Mouse (Mus musculus) adrenal gland, adult (tissue): ENCODE data around the gene Rai1.

ENCODE experiments used
- DNase-seq, 2 experiments: peaks; one replicate each; pipeline ENCODE4 v3.0.0; 2022 to 2023; ENCODE audit warnings: low spot score in 1 of 2; ENCODE audit not compliant: inconsistent age in 2 of 2

Rai1 gene

GRCm38 (mm10) chr11:60161146-60161874 is 56.5 kb downstream of the Rai1 start:
- no peak for DNase-seq

GRCm38 (mm10) chr11:60162547-60162946 is 57.7 kb downstream of the Rai1 start:
- peak in 1 of 2 experiments; percentile 70 for DNase-seq

DNA sequence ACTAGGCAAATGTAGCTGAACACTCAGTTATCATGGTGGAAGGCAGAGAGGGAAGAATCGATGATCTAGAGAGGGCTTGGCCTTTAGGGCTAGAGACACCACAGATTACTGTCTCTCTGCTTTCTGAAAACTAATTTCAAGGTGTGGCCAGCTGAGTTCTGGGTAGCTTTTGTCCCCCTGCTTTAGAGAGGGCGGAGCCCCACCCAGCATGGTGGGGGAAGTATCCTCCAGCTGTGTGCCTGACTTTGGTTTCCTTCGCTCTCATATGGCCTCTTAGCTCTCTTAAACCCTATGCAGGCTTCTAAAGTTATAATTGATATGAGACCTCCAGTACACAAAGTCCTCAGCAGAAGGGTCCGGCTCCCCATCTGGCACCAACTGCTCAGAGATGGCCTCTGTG is 58.5 kb downstream of the Rai1 start:
- DNase-seq: no peak

DNA sequence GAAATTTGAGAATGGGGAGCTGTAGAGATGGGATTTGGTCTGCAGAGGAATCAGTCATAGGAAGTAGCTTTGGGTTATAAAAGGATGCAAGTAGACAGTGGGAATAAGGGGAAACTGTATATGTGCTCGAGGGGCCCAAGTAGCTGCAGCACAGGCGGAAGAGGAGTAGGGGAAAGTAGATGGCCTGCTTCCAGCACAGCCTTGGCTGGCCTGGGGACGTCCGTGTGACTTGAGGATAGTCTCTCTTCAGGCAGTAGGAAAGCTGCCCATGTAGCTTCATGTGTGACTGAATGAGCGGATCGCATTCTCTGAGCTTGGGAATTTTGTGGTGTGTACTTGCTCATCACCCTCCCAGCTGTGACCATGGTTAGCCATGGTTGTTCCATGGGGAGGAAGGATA is 59.6 kb downstream of the Rai1 start:
- DNase-seq: no peak

DNA sequence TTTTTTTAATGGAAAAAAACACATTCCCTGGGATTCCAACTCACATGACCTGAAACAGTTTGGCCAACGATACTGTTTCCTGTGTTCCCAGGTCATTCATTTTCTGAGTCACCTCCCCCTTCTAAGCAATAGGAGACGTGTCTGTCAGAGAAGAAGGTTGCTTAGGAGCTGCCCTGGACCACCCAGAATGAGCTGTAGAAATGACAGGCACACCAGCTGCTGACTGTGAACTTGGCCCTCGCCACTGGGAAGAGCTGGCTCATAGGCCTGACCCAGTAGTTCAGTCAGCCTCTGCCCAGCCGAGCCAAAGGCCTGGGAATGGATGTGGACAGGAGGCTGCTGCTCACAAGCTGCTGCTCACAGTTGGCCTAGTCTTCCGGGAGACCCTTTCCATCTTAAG is 60.3 kb downstream of the Rai1 start:
- peak; percentile 62 to 84 for DNase-seq

DNA sequence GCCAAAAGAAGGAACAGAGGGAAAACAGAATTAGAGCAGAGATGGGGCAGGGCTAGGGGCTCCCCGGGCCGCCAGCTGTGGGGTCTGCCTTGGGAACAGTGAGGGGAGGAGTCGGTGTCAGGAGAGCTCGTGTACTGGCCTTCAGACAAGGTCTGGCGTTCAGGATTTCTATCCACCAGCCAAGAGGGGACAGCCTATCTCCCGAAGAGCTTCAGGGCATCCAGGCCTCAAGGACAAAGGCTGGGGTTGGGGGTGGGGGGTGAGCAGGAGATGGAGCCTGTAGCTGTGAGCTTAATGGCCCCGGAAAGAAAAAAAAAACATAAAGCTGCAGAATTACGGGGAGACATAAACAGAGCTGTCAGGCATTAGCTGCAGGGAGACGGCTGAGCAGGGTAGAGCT is 64.0 kb downstream of the Rai1 start:
- peak; percentile 68 to 85 for DNase-seq

DNA sequence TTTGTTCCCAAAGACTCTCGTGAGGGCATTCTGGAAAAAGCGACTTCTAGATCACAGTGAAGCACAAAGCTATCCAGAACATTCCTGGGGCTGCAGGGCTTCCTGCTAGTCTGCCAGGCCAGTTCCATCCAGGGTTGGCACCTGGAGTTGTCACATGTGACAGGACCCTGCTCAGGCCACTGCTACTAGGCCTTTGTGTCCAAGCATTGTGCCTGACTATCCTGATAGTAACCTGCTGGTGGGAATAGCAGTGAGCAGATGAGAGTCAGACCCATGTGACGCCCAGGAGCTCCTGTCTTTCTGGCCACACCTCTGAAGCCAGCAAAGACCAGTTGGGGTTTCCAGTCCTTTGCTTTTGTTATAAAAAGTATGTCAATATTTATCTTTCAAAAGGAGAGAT is 67.3 kb downstream of the Rai1 start:
- DNase-seq: no peak

DNA sequence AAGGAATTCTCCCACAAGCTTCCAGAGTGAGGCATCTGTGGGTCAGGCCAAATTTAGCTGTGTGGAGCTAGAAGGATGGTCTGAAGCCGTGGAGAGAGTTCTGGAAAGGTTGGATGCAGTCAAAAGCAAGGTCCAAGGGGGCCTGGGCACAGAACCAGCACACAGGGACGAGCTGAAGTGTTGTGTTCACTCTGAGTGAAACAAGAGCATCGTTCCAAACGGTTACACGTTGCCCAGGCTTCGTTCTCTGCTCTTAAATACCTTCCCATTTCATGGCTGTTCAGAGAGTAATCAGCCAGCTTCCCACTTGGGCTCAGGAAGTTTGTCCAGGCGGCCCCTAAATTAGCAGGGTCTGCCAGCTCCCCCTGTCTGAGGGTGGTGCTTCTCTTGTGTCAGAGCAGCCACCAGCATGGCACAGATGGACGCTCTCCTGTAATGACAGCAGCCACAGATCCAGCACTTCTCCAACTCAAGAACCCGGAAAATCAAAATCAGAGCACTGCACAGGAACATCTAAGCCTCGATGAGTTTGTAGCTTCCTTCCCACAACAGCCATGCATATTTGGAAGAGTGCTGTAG is 68.9 kb downstream of the Rai1 start:
- DNase-seq: no peak

GRCm38 (mm10) chr11:60175371-60176181 is 70.8 kb downstream of the Rai1 start:
- DNase-seq: peak; percentile 67 to 87

DNA sequence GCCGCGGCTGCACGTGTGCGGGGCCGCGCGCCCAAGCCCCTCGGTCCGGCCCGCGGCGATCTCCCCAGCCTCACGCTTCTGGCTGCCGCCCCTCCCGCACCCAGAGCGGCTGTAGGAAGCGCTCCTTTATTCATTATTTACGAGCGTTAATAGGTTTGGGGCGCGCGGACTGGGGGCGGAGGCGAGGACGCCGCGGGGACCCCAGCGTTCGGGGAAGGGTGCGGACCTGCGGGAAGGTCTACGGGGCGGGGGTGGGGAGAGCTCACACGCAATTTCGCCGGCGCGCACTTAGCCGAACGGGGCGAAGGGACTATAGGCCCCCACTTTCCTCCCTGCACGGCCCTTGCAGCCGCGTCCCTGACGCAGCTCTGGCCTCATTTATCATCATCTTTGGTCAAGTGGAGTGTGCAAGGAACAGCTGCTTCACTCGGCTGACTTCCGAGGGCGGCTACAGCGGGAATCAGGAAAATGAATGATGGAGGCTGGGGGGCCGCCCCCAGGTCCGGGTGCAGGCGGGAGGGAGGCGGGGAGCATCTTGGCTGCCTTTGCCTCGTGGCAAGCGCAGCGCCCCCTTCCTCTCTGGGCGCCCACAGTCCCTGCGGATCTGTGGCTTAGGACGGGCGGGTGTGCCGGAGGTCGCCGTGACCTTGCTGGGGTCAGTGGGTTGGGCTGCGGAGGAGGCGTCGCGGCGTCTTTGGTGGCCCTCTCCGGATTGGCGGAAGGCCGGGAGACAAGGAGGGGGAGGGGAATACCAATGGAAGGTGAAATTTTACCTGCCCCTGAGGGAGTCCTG is 71.6 kb downstream of the Rai1 start:
- peak; percentile 80 to 92 for DNase-seq

- DNase-seq: peak; percentile 38 to 71
These were observed 72.3 kb downstream of the Rai1 start for GRCm38 (mm10) chr11:60176975-60177657.

- no peak for DNase-seq
These were observed 73.2 kb downstream of the Rai1 start for GRCm38 (mm10) chr11:60178005-60178404.

- DNase-seq: peak; percentile 54 to 79
These were observed 73.7 kb downstream of the Rai1 start for GRCm38 (mm10) chr11:60178506-60178905.

DNA sequence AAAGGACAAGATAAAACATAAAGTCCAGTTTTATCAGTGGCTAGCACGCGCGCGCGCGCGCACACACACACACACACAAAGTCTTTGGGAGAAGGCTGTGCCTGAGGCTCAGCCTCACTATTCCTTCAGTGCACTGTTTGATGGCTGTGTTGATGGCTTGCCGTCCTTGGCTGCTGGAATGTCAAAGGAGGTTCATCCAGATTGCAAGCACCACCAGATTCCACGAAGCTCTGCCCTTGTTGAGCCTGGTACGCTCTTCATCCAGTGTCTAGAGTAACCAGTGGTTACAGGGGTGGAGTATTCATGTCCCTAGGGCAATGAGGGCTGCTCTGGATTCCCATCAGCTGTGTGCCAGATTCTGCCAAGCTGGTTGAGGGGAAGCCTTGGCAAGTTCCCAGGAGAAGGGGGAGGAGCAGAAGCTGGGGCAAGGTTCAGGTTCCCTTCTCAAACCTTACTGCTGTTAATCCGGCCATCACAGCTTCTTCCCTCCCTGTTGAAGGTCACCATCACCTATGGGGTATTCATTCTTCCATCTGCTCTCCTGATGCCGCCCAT is 77.4 kb downstream of the Rai1 start:
- peak in 1 of 2 experiments; percentile 80 for DNase-seq

GRCm38 (mm10) chr11:60182741-60183140 is 77.9 kb downstream of the Rai1 start:
- peak in 1 of 2 experiments; percentile 54 for DNase-seq

DNA sequence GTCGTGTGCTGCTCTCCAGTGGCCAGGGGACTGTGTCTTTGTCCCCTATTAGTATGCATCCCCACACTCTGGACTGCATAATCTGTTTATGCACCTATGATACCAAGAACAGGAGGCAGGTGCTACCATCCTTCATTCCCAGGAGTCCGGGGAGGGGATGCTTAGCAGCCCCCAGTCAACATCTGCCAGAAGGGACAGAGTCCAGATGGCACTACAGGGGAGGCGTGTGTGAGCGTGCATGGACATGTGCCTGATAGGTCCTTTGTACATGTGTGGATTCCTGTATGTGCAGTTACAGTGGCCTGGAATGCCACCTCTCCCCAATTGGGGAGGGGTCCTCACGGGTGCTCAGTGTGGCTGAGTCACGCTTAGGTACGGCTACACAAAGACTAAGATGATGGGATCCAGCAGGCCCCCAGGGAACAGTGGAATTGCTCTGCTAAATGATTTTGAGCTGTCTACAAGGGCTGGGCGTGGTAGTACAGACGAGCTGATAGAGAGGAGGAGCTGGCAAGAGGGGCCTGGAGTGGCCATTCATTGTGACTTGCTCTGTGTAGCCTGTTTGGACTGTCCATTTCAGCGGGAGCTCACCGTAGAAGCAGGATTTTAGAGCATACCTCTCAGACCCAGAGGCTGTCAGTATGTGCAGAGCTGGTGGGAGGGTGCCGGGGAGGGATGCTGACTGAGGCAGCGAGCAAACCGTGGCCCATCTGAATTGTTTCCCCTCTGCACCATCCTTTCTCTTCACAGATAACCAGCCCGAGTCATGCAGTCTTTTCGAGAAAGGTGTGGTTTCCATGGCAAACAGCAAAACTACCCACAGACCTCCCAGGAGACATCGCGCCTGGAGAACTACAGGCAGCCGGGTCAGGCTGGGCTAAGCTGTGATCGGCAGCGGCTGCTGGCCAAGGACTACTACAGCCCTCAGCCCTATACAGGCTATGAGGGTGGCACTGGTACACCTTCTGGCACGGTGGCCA is 79.8 kb downstream of the Rai1 start:
- no peak for DNase-seq

DNA sequence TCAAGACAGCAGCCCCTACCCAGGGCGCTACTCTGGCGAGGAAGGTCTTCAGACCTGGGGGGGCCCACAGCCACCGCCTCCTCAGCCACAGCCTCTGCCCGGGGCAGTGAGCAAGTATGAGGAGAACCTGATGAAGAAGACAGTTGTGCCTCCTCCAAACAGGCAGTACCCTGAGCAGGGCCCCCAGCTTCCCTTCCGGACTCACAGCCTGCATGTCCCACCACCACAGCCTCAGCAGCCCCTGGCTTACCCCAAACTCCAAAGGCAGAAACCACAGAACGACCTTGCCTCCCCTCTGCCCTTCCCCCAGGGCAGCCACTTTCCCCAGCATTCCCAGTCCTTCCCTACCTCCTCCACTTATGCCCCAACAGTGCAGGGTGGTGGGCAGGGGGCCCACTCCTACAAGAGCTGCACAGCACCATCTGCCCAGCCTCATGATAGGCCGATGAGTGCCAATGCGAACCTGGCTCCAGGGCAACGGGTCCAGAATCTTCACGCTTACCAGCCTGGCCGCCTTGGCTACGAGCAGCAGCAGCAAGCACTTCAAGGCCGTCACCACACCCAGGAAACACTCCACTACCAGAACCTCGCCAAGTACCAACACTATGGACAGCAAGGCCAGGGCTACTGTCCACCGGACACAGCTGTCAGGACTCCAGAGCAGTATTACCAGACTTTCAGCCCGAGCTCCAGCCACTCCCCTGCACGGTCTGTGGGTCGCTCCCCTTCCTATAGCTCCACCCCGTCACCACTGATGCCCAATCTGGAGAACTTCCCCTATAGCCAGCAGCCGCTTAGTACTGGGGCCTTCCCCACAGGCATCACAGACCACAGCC is 80.8 kb downstream of the Rai1 start:
- peak in 1 of 2 experiments; percentile 75 for DNase-seq

DNA sequence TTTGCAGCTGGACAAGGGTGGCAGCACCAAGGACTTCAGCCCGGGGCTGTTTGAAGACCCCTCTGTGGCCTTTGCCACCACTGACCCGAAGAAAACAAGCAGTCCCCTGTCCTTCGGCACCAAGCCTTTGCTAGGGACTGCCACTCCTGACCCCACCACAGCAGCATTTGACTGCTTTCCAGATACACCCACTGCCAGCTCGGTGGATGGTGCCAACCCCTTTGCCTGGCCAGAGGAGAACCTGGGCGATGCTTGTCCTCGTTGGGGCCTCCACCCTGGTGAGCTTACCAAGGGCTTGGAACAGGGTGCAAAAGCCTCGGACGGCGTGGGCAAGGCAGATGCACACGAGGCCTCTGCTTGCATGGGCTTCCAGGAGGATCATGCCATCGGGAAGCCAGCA is 82.3 kb downstream of the Rai1 start:
- no peak for DNase-seq
